Mouse (Mus musculus) myocyte (in vitro differentiated cells): Measurements from ENCODE around the gene Aim2.

Experiments used
- E2F4 ChIP-seq: IDR thresholded peaks from one replicate; pipeline ENCODE4 v1.6.1; 2011; ENCODE audit warnings: mild to moderate bottlenecking, control low read depth, moderate library complexity; ENCODE audit not compliant: insufficient read depth
- MAX ChIP-seq: IDR thresholded peaks from one replicate; pipeline ENCODE4 v1.6.1; 2011; ENCODE audit warnings: low read depth, mild to moderate bottlenecking, control low read depth
- POLR2A ChIP-seq: IDR thresholded peaks from one replicate; pipeline ENCODE4 v1.6.1; 2011; ENCODE audit warnings: low read depth, mild to moderate bottlenecking, control low read depth, moderate library complexity; ENCODE audit not compliant: insufficient read length
- POLR2AphosphoS2 ChIP-seq: IDR thresholded peaks from one replicate; pipeline ENCODE4 v1.6.1; 2011; ENCODE audit warnings: low read depth, control low read depth; ENCODE audit not compliant: insufficient read length

- no peak for TF ChIP-seq POLR2A
- TF ChIP-seq MAX: no peak
- no peak for TF ChIP-seq E2F4
- no peak for TF ChIP-seq POLR2AphosphoS2
Observed at GRCm38 (mm10) chr1:173414631-173415030, 64.0 kb downstream of the Aim2 start.
